Mouse (Mus musculus): ENCODE measurements around the gene Foxp3. TPM values are rescaled to one million over a fixed set of nuclear protein-coding genes. Genes with fewer than 3 reads are reported as not detected.

Gene Foxp3
- polyA plus RNA-seq (2016; fragmentation: Nextera tagmentation; extraction: Ambion mirVana) = 0.21 and 0.51 TPM in 2 replicates

DNA sequence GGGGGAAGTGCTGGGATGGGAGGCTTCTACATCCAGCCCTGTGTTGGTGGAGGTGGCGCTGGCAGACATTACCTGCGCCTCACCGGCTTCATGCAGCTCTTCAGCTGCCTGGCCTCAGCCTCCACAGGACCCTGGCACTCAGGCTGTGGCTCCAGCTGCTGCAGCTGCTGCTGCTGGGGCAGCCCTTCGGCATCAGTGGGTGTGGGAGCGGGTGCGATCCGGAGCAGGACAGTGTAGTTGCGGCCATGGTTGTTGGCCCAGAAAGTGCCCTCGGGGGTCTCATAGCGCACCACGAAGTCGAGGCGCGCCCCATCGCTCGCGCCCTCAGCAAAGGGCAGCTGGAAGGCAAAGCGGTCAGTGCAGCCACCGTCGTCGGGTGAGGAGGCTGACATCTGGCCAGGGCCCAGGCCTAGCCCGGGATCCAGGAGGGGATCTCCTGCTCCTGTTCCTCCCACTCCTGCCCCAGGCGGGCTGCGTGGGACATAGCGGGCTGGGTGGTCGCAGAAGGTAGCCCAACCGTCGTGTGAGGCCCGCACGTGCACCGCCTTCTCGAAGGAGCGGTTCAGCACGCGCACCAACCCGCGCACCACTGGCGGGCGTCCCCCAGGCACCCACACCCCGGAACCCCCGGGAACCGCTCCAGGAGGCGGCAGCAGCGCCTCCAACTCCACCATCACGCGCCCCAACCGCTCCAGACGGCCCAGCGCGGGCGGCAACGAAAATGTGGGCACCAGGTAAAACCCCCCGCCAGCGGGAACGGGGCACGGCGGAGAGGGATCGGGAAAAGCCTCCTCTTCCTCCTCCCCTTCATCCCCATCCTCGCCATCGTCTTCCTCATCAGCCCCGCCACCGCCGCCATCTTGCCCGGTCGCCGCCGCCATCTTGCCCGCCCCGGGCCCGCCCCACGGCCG is at the start of gene Foxp3:
Gene Foxp3, plus strand, starts transcription at position 469 of the 911 bp plus-strand sequence.
- DNase-seq (ENCODE audit: low spot score) = peak; percentile 67
- H3K9me3 ChIP-seq (replicated peaks) = peaks cover 17% of the 10 kb centered on the region
- peaks cover 22% of the 10 kb centered on the region for H3K4me1 ChIP-seq
- peak within 1 kb of the TSS; percentile 95 for H3K27ac ChIP-seq (replicated peaks)
- 35% methylated on average over 69 of the region's 72 CpGs for WGBS
- peak within 1 kb of the TSS; percentile 65 for H3K4me3 ChIP-seq
- no peaks in the 10 kb centered on the region for H3K27me3 ChIP-seq (ENCODE audit: low read depth, poor library complexity, severe bottlenecking)
- no peaks in the 10 kb centered on the region for H3K36me3 ChIP-seq

DNA sequence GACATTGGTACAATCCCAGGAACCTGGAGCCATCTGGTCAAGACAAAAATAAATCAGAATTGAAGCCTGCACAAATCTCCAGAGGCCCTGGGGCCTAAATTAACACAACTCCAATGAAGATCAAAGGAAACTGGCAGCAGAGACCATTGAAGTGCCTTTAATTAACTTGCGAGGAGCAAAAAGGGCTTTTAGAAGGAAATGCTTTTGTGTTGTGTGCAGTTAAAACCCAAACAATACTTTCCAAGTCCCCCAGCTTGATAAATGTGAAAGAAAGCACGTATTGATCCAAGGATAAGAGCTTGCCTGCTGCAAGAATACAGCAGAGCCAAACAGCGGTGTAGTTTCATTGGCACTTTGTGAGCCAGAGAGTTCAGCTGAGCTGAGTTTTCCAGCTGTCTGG is 48.5 kb upstream of the Foxp3 start:
- H3K27me3 ChIP-seq (ENCODE audit: low read depth, poor library complexity, severe bottlenecking) = no peaks in the 10 kb centered on the region
- 21% methylated on average over 3 of the region's 3 CpGs for WGBS
- H3K9me3 ChIP-seq (replicated peaks) = no peaks in the 10 kb centered on the region
- no peak overlapping the region for H3K4me3 ChIP-seq
- no peaks in the 10 kb centered on the region for H3K36me3 ChIP-seq
- H3K4me1 ChIP-seq = 0 out of 2 replicates have a peak, but pooled peaks cover 6% of the 10 kb centered on the region
- no peak overlapping the region for H3K27ac ChIP-seq (replicated peaks)
- no peak for DNase-seq (ENCODE audit: low spot score)

DNA sequence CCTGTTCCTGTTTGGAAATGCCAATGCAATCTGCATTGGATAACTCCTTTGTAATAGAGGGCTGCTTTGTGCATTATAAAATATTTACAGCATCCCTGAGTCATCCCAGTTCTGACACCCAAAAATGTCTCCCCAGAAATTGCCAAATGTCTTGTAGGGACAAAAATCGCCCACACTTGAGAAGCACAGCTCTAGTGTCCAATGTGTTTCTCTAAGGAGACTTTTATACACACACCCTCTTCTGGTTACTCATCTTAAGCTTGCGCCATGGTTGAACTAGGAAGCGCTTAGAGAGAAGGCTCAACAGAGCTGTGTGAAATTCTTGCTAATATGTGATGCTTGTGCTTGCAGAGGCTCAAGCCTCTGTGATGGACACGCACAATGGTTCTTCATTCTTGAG is 20.0 kb upstream of the Foxp3 start:
- H3K36me3 ChIP-seq = no peaks in the 10 kb centered on the region
- 92% methylated on average over 4 of the region's 4 CpGs for WGBS

DNA sequence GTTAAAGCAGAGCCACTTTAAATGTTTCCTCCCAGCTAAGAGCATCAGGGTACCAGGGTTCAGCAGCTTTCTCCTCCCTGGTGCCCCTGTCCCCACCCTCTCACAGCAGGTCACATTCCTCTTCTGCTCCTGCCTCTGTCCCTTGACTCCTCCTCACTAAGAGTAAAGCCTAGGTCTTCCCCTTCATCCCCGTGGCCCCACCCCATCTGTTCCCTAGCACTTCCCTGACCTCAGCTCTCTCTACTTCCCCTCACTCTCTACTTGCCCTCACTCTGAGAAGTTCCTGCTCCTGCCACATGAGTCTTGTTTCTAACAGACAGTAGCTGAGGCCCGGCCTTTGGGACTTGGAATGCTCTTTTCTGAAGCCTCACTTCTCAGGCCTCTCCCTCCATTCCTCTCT is 10.4 kb upstream of the Foxp3 start:
- H3K27ac ChIP-seq (replicated peaks) = no peak overlapping the region
- DNase-seq (ENCODE audit: low spot score) = no peak
- no peaks in the 10 kb centered on the region for H3K27me3 ChIP-seq (ENCODE audit: low read depth, poor library complexity, severe bottlenecking)
- H3K4me3 ChIP-seq = no peak overlapping the region
- no peaks in the 10 kb centered on the region for H3K9me3 ChIP-seq (replicated peaks)
- H3K36me3 ChIP-seq = 0 out of 2 replicates have a peak, but pooled peaks cover 8% of the 10 kb centered on the region
- no peaks in the 10 kb centered on the region for H3K4me1 ChIP-seq
- 33% methylated on average over 2 of the region's 2 CpGs for WGBS

More for the DNA sequence above, 20.0 kb upstream of the Foxp3 start:
- no peak for DNase-seq (ENCODE audit: low spot score)
- 0 out of 2 replicates have a peak, but pooled peaks cover 3% of the 10 kb centered on the region for H3K9me3 ChIP-seq (replicated peaks)
- H3K27me3 ChIP-seq (ENCODE audit: low read depth, poor library complexity, severe bottlenecking) = no peaks in the 10 kb centered on the region
- H3K4me1 ChIP-seq = no peaks in the 10 kb centered on the region
- no peak overlapping the region for H3K27ac ChIP-seq (replicated peaks)
- no peak overlapping the region for H3K4me3 ChIP-seq

DNA sequence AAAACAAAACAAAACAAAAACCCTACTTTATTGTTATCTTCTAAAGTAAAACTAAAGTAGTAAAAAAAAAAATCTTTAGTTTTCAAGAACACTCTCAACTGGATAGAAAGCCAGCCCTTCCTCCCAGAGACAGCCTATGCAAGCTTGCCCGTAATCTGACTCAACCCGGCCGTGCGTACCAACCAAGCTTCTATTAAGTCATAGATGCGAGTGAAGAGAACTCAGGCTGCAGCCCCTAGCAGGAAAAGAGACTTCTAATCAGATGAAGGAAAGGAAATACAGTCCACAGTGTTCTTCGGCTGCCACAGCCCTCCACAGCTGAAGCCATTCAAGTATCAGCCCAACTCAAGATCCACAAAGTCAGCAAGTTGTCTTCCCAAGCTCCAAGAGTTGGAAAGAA is 7.1 kb upstream of the Foxp3 start:
- H3K9me3 ChIP-seq (replicated peaks) = no peaks in the 10 kb centered on the region
- H3K36me3 ChIP-seq = no peaks in the 10 kb centered on the region
- H3K27me3 ChIP-seq (ENCODE audit: low read depth, poor library complexity, severe bottlenecking) = no peaks in the 10 kb centered on the region
- no peak overlapping the region for H3K27ac ChIP-seq (replicated peaks)
- H3K4me1 ChIP-seq = 0 out of 2 replicates have a peak, but pooled peaks cover 3% of the 10 kb centered on the region
- DNase-seq (ENCODE audit: low spot score) = no peak
- no peak overlapping the region for H3K4me3 ChIP-seq
- WGBS = 91% methylated on average over 6 of the region's 6 CpGs

DNA sequence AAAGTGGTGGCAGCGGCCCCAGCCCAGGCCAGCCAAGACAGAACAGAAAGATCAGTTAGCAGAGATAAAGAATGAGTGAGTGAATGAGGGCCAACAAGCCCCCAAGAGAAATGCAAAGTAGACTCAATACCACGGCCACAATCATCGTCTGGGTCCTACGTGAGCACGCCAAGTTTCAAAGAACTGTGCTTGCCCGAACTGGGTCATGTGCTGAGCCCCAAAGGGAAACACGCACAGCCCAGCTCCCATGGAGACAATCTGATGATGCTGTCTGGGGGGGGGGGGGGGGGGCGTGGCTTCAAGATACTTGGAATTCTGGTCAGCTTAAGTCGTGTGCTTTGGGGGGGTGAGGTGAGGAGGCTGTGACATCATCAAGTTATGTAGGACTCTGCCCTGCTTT is 6.0 kb upstream of the Foxp3 start:
- H3K36me3 ChIP-seq = no peaks in the 10 kb centered on the region
- WGBS = 73% methylated on average over 9 of the region's 9 CpGs
- H3K27ac ChIP-seq (replicated peaks) = no peak overlapping the region

DNA sequence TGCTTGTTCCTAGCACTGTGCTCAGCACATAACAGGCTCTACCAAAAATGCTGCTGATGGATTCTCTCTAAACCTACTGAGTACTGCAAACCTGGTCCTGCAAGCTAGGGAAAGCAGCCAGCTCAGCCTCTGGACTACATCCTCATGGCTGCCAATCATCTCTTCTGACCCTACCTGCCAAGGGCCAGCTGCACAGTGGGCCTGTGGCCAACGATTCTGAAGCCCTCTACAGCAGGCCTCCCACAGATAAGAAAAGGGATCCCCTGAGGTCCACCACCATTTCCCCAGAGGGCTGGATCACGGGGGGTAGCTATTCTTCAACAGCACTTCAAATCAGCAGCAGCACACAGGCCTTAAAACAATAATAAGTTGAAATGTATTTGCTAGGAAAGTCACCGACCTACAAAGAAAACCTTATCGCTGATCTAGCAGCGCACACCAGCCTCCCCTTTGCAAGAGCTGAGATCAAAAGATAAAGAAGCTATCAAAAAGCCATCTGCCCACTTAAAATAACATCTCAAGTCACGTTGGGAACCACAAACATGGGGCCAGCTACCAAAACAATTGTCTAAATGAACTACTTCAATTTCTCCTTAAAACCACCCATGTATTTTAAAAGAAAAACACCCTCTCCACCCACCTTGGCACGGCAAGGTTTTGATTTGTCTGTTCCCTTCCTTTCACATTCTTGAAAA is 2.8 kb upstream of the Foxp3 start:
- peaks cover 17% of the 10 kb centered on the region for H3K9me3 ChIP-seq (replicated peaks)
- H3K4me1 ChIP-seq = peaks cover 22% of the 10 kb centered on the region
- H3K36me3 ChIP-seq = no peaks in the 10 kb centered on the region
- H3K4me3 ChIP-seq = no peak overlapping the region
- WGBS = 67% methylated on average over 7 of the region's 7 CpGs
- no peaks in the 10 kb centered on the region for H3K27me3 ChIP-seq (ENCODE audit: low read depth, poor library complexity, severe bottlenecking)
- H3K27ac ChIP-seq (replicated peaks) = no peak overlapping the region
- no peak for DNase-seq (ENCODE audit: low spot score)

More for the DNA sequence above, 6.0 kb upstream of the Foxp3 start:
- Histone ChIP-seq H3K4me1 (peaks cover 6% of the 10 kb centered on the region), H3K9me3 (replicated peaks) (no peaks in the 10 kb centered on the region), H3K27me3 (ENCODE audit: low read depth, poor library complexity, severe bottlenecking) (no peaks in the 10 kb centered on the region), H3K4me3 (no peak overlapping the region)
- no peak for DNase-seq (ENCODE audit: low spot score)

DNA sequence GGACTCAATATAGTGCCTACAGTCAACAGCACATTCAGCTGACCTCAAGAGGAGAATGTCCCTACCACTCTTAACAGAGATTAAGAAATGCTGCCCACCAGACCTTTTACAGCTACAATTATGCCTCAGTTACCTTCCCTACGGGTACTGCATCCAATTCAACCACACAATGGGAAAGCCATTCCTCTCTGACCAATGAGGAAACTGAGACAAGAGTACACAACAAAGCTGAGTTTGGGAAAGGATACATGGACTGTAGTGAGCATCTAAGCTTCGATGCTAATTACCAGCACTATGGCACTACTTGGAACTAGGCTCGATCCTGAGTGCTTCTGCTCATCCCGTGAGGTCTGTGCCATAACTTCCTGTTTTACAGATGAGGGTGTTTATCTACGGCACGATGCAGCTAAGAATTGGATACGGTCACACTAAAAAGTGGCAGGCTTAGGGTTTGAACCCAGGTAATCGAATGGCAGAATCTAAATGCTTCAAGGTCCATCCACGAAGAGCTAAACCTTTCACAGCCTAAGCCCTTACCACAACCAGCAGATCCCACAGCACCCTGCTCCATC is 1.8 kb upstream of the Foxp3 start:
- H3K9me3 ChIP-seq (replicated peaks) = peaks cover 17% of the 10 kb centered on the region
- WGBS = 94% methylated on average over 9 of the region's 9 CpGs
- H3K4me1 ChIP-seq = peaks cover 22% of the 10 kb centered on the region
- DNase-seq (ENCODE audit: low spot score) = no peak
- H3K4me3 ChIP-seq = no peak overlapping the region
- no peaks in the 10 kb centered on the region for H3K36me3 ChIP-seq
- H3K27me3 ChIP-seq (ENCODE audit: low read depth, poor library complexity, severe bottlenecking) = no peaks in the 10 kb centered on the region
- H3K27ac ChIP-seq (replicated peaks) = no peak overlapping the region

DNA sequence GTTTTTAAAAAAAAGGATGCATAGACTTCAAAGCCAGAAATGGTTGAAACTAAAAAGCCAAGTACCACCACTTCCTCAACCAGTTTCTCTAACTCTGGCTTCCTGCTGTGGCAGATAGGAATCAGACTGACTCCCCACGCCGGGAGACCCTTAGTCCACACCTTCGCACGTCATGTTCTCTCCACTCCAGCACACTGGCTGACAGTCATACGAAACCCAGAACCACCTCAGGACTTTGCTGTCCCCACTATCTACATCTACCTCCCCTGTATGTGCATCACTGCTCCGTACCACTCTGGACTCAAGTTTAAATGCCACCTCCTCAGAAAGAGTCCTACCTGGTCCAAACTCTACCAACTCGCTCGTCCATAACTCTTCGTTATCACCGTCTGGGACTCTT is 978 bp upstream of the Foxp3 start:
- Histone ChIP-seq H3K4me3 (peak overlapping the region; percentile 65; the same call in 1 of the 2 replicates), H3K27me3 (ENCODE audit: low read depth, poor library complexity, severe bottlenecking) (no peaks in the 10 kb centered on the region), H3K4me1 (peaks cover 22% of the 10 kb centered on the region), H3K36me3 (no peaks in the 10 kb centered on the region), H3K27ac (replicated peaks) (no peak overlapping the region), H3K9me3 (replicated peaks) (peaks cover 17% of the 10 kb centered on the region)
- 90% methylated on average over 10 of the region's 10 CpGs for WGBS
- DNase-seq (ENCODE audit: low spot score) = no peak

DNA sequence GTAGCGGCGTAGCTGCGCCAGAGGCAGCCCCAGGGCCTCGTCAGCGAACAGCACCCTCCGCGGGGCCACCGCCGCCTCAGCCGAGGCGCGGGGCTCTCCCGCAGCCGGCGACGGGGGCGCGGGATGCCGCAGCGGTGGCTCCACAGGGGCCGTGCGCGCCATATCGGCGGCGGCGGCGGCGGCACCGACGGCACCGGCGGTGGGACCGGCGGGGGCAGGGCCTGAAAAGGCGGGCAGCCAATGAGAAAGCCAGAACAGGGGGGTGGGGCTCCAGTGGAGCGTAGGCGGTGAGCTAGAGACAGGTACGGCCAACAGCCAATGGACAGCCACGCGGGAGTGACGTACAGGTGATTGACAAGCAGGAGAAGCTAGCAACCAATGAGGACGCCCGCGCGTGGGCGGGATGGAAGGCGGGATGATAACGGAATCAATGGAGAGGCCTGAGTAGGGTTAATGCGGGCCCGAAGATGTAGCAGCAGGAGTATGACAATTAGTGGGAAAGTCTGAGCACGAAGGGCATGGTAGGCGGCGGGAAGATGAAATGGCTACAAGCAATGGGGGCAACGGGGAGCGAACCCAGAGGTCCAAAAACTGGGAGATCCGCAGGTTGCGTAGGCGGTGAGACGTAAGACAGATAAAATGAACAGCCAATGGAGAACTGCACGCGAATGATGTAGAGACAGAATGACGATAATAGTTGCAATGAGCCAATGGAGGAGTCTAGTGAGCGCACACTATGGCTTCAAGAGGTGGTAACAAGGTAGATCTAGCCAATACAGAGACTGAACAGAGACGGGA is 842 bp downstream of the Foxp3 start, which contains the start of gene Ppp1r3f:
Gene Ppp1r3f, minus strand, starts transcription at position 197 of the 798 bp plus-strand sequence.
- H3K4me3 ChIP-seq = peak within 1 kb of the TSS; percentile 65
- no peaks in the 10 kb centered on the region for H3K36me3 ChIP-seq
- 35% methylated on average over 65 of the region's 65 CpGs for WGBS
- H3K27ac ChIP-seq (replicated peaks) = peak within 1 kb of the TSS; percentile 95
- H3K27me3 ChIP-seq (ENCODE audit: low read depth, poor library complexity, severe bottlenecking) = no peaks in the 10 kb centered on the region
- peaks cover 22% of the 10 kb centered on the region for H3K4me1 ChIP-seq
- peak; percentile 90 for DNase-seq (ENCODE audit: low spot score)
- H3K9me3 ChIP-seq (replicated peaks) = peaks cover 17% of the 10 kb centered on the region

DNA sequence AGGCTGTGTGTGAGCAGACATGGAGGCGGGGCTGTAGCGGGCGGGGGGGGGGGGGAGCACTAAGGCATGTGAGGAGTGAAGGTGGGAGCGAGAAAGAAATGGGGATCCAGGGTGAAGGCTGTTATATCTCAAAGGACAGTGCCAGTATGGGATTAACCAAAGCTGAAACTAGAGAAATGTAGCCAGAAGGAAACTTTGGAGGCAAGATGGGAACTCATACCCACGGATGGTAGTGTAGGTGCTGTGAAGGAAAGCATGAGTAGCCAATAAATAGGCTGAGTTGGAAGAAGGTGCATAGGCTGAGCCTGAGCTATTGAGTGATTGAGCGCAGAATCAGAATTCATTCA is 1.4 kb downstream of the Foxp3 start:
- Histone ChIP-seq H3K36me3 (no peaks in the 10 kb centered on the region), H3K4me3 (peak overlapping the region; percentile 65), H3K9me3 (replicated peaks) (peaks cover 17% of the 10 kb centered on the region), H3K4me1 (peaks cover 22% of the 10 kb centered on the region), H3K27ac (replicated peaks) (peak overlapping the region; percentile 95), H3K27me3 (ENCODE audit: low read depth, poor library complexity, severe bottlenecking) (no peaks in the 10 kb centered on the region)
- no peak for DNase-seq (ENCODE audit: low spot score)
- WGBS = 34% methylated on average over 6 of the region's 6 CpGs

DNA sequence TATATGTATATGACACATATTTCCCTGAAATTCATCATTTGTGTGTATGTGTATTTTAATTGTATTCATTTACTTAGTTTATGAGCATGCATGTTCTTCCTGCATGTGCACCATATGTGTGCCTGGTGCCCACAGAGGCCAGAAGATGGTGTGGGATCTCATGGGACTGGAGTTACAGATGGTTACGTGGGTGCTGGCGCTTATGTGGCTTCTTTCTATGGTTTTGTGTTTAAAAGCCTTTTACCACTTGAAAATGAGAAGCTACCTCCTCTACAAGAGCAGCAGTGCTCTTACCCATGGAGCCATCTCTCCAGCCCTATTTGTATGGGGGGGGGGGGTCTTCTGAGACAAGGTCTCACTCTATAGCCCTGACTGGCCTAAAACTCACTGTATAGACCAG is 7.7 kb downstream of the Foxp3 start:
- Histone ChIP-seq H3K27me3 (ENCODE audit: low read depth, poor library complexity, severe bottlenecking) (no peaks in the 10 kb centered on the region), H3K36me3 (no peaks in the 10 kb centered on the region), H3K4me1 (no peaks in the 10 kb centered on the region), H3K9me3 (replicated peaks) (no peaks in the 10 kb centered on the region), H3K4me3 (no peak overlapping the region), H3K27ac (replicated peaks) (no peak overlapping the region)
- 94% methylated on average over 2 of the region's 2 CpGs for WGBS
- DNase-seq (ENCODE audit: low spot score) = no peak

Data from midbrain, embryonic 10.5 days (tissue).